Mouse (Mus musculus) hindbrain, embryonic 14.5 days (tissue): Measurements from ENCODE around the gene Col2a1. TPM values are rescaled to one million over a fixed set of nuclear protein-coding genes. Genes with fewer than 3 reads are reported as not detected.

Experiments
- ATAC-seq: fragments of 200-750 bp; cut with Nextera tagmentation; 2 replicates; pipeline ENCODE4 v1.8.0; 2017; ENCODE audit warnings: moderate number of reproducible peaks, mild to moderate bottlenecking, moderate TSS enrichment, moderate library complexity; ENCODE audit not compliant: low FRiP score
- DNase-seq: peaks from one replicate; pipeline ENCODE4 v3.0.0-alpha.2; 2015; ENCODE audit warnings: low spot score
- H3K27ac ChIP-seq: fragments of 300-500 bp; sonication (generic); 2 replicates; pipeline ENCODE4 v1.5.1; 2014; ENCODE audit warnings: mild to moderate bottlenecking, moderate library complexity
- H3K27me3 ChIP-seq: fragments of 300-500 bp; sonication (generic); 2 replicates; pipeline ENCODE4 v1.6.1; 2014; ENCODE audit warnings: mild to moderate bottlenecking, low read length, mixed read lengths; ENCODE audit not compliant: control insufficient read depth, insufficient read depth
- H3K36me3 ChIP-seq: fragments of 300-500 bp; sonication (generic); replicated peaks from 2 replicates; pipeline ENCODE4 v1.6.1; 2014; ENCODE audit not compliant: control insufficient read depth, insufficient read depth
- H3K4me1 ChIP-seq: fragments of 300-500 bp; sonication (generic); replicated peaks from 2 replicates; pipeline ENCODE4 v1.6.1; 2014; ENCODE audit warnings: antibody characterized with exemption, low read length, mixed read lengths; ENCODE audit not compliant: control insufficient read depth, insufficient read depth
- H3K4me2 ChIP-seq: fragments of 300-500 bp; sonication (generic); replicated peaks from 2 replicates; pipeline ENCODE4 v1.6.1; 2014; ENCODE audit warnings: mild to moderate bottlenecking, moderate library complexity
- H3K4me3 ChIP-seq: fragments of 300-500 bp; sonication (generic); replicated peaks from 2 replicates; pipeline ENCODE4 v1.5.1; 2014; ENCODE audit warnings: mild to moderate bottlenecking, low read length
- H3K9ac ChIP-seq: fragments of 300-500 bp; sonication (generic); 2 replicates; pipeline ENCODE4 v1.6.1; 2014
- H3K9me3 ChIP-seq: fragments of 300-500 bp; sonication (generic); 2 replicates; pipeline ENCODE4 v1.6.1; 2016; ENCODE audit warnings: low read length; ENCODE audit not compliant: control insufficient read depth
- WGBS: fragments of 180-500 bp; shearing (Covaris S2); extraction: QIAGEN DNeasy Blood & Tissue Kit; methylation state at CpG from one replicate; pipeline ENCODE4 v1.1.7; 2014; 5-methylcytosine and 5-hydroxymethylcytosine counted together
- polyA plus RNA-seq: library from polyadenylated mRNA; unstranded; fragments of >200 nt; fragmentation: Nextera tagmentation; extraction: Ambion mirVana; gene quantifications from 2 replicates; pipeline ENCODE4 v1.2.1, GENCODE M21; 2014

Col2a1 gene
- polyA plus RNA-seq, 1 experiment from 2014 or later: 30.8 TPM

- Histone ChIP-seq H3K27me3 (no peaks in the 10 kb centered on the region), H3K4me2 (peak overlapping the region; percentile 51), H3K9me3 (no peaks in the 10 kb centered on the region), H3K4me3 (peak overlapping the region; percentile 18), H3K9ac (peak overlapping the region; percentile 45), H3K36me3 (no peaks in the 10 kb centered on the region), H3K4me1 (peaks cover 46% of the 10 kb centered on the region), H3K27ac (peak overlapping the region; percentile 76)
- WGBS: 2% methylated on average over 18 of the region's 18 CpGs
- DNase-seq: peak; percentile 88
- peak; percentile 90 for ATAC-seq
These were observed 11.7 kb downstream of the Col2a1 start for GRCm38 (mm10) chr15:97992712-97993286.

GRCm38 (mm10) chr15:97992027-97992711, 12.3 kb downstream of the Col2a1 start:
- no peak for DNase-seq
- Histone ChIP-seq H3K9me3 (no peaks in the 10 kb centered on the region), H3K4me1 (peaks cover 43% of the 10 kb centered on the region), H3K36me3 (no peaks in the 10 kb centered on the region), H3K27ac (peak overlapping the region; percentile 76), H3K27me3 (no peaks in the 10 kb centered on the region), H3K4me2 (peak overlapping the region; percentile 51), H3K4me3 (no peak overlapping the region), H3K9ac (peak overlapping the region; percentile 45)
- WGBS: 31% methylated on average over 13 of the region's 13 CpGs
- no peak for ATAC-seq

- H3K27ac ChIP-seq: no peak overlapping the region
- no peak for ATAC-seq
- WGBS: 9% methylated on average over 12 of the region's 12 CpGs
- H3K4me3 ChIP-seq: no peak overlapping the region
- no peaks in the 10 kb centered on the region for H3K36me3 ChIP-seq
- H3K9me3 ChIP-seq: no peaks in the 10 kb centered on the region
- DNase-seq: no peak
- H3K9ac ChIP-seq: 0 out of 2 replicates have a peak overlapping the region, but pooled peaks have one; percentile 1
- no peaks in the 10 kb centered on the region for H3K27me3 ChIP-seq
- H3K4me2 ChIP-seq: no peak overlapping the region
- H3K4me1 ChIP-seq: peaks cover 43% of the 10 kb centered on the region
These were observed 13.1 kb downstream of the Col2a1 start for GRCm38 (mm10) chr15:97991285-97991895.

- H3K4me2 ChIP-seq: 0 out of 2 replicates have a peak overlapping the region, but pooled peaks have one; percentile 5
- DNase-seq: no peak
- H3K36me3 ChIP-seq: no peaks in the 10 kb centered on the region
- peak overlapping the region; percentile 40 for H3K27ac ChIP-seq
- ATAC-seq: no peak
- no peaks in the 10 kb centered on the region for H3K9me3 ChIP-seq
- 4% methylated on average over 4 of the region's 4 CpGs for WGBS
- peaks cover 43% of the 10 kb centered on the region for H3K4me1 ChIP-seq
- no peaks in the 10 kb centered on the region for H3K27me3 ChIP-seq
- H3K9ac ChIP-seq: 0 out of 2 replicates have a peak overlapping the region, but pooled peaks have one; percentile 1
- H3K4me3 ChIP-seq: no peak overlapping the region
These were observed 13.8 kb downstream of the Col2a1 start for GRCm38 (mm10) chr15:97990721-97991120.

- H3K27ac ChIP-seq: peak overlapping the region; percentile 69
These were observed 14.4 kb downstream of the Col2a1 start for GRCm38 (mm10) chr15:97990124-97990523.

GRCm38 (mm10) chr15:97989544-97989943, 15.0 kb downstream of the Col2a1 start:
- 13% methylated on average over 1 of the region's 1 CpGs for whole genome bisulfite sequencing
- Histone ChIP-seq H3K9me3 (no peaks in the 10 kb centered on the region), H3K9ac (no peak overlapping the region; the same call in 1 of the 2 replicates), H3K36me3 (no peaks in the 10 kb centered on the region), H3K4me3 (no peak overlapping the region), H3K4me2 (no peak overlapping the region), H3K27ac (peak overlapping the region; percentile 69), H3K27me3 (no peaks in the 10 kb centered on the region), H3K4me1 (peaks cover 43% of the 10 kb centered on the region)
- ATAC-seq (no peak), DNase-seq (no peak)

More at GRCm38 (mm10) chr15:97990124-97990523, 14.4 kb downstream of the Col2a1 start:
- Histone ChIP-seq H3K27me3 (no peaks in the 10 kb centered on the region), H3K4me3 (no peak overlapping the region), H3K9ac (peak overlapping the region; percentile 25; the same call in 1 of the 2 replicates), H3K4me2 (peak overlapping the region; percentile 36), H3K4me1 (peaks cover 43% of the 10 kb centered on the region), H3K36me3 (no peaks in the 10 kb centered on the region), H3K9me3 (no peaks in the 10 kb centered on the region)
- ATAC-seq (peak; percentile 26; the same call in 1 of the 2 replicates), DNase-seq (peak; percentile 58)
- WGBS: 0% methylated on average over 6 of the region's 6 CpGs

- Histone ChIP-seq H3K9me3 (peaks cover 3% of the 10 kb centered on the region; the same call in 1 of the 2 replicates), H3K4me2 (no peak overlapping the region), H3K27ac (no peak overlapping the region), H3K9ac (no peak overlapping the region), H3K4me3 (no peak overlapping the region), H3K36me3 (peaks cover 8% of the 10 kb centered on the region; the same call in 1 of the 2 replicates), H3K27me3 (no peaks in the 10 kb centered on the region), H3K4me1 (no peaks in the 10 kb centered on the region)
- DNase-seq (no peak), ATAC-seq (no peak)
- WGBS: 92% methylated on average over 6 of the region's 6 CpGs
These were observed 22.9 kb downstream of the Col2a1 start for GRCm38 (mm10) chr15:97981560-97981959.

GRCm38 (mm10) chr15:97973248-97974005, 31.1 kb downstream of the Col2a1 start:
- H3K4me2 ChIP-seq: no peak overlapping the region
- no peaks in the 10 kb centered on the region; the same call in none of the 2 replicates for H3K36me3 ChIP-seq
- no peak overlapping the region for H3K27ac ChIP-seq
- 43% methylated on average over 11 of the region's 11 CpGs for WGBS
- ATAC-seq: no peak
- H3K9me3 ChIP-seq: no peaks in the 10 kb centered on the region
- H3K27me3 ChIP-seq: no peaks in the 10 kb centered on the region
- no peak overlapping the region for H3K4me3 ChIP-seq
- no peak overlapping the region for H3K9ac ChIP-seq
- no peaks in the 10 kb centered on the region for H3K4me1 ChIP-seq
- no peak for DNase-seq
